Mouse (Mus musculus): ENCODE results near the gene Gm10721.
"Not testable (repeated sequence)": the region's sequence is repeated elsewhere in the genome, so short reads cannot be mapped to it uniquely, and the experiment has no call there.

The Gm10721 gene

DNA sequence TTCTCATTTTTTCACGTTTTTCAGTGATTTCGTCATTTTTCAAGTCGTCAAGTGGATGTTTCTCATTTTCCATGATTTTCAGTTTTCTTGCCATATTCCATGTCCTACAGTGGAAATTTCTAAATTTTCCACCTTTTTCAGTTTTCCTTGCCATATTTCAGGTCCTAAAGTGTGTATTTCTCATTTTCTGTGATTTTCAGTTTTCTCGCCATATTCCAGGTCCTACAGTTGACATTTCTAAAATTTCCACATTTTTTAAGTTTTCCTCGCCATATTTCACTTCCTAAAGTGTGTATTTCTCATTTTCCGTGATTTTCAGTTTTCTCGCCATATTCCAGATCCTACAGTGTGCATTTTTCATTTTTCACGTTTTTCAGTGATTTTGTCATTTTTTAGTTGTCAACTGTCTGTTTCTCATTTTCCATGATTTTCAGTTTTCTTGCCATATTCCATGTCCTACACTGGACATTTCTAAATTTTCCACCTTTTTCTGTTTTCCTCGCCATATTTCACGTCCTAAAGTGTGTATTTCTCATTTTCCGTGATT is at the start of gene Gm10721:
Gm10721 (plus strand) TSS at position 408 of the 547 bp plus-strand sequence.
- DNase-seq (ENCODE audit: low read depth, low spot score), result not testable (repeated sequence)

DNA sequence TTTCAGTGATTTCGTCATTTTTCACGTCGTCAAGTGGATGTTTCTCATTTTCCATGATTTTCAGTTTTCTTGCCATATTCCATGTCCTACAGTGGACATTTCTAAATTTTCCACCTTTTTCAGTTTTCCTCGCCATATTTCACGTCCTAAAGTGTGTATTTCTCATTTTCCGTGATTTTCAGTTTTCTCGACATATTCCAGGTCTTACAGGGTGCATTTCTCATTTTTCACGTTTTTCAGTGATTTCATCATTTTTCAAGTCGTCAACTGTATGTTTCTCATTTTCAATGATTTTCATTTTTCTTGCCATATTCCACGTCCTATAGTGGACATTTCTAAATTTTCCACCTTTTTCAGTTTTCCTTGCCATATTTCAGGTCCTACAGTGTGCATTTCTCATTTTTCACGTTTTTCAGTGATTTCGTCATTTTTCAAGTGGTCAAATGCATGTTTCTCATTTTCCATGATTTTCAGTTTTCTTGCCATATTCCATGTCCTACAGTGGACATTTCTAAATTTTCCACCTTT is 12.4 kb upstream of the Gm10721 start, which contains the start of gene Gm10722:
Gm10722 (plus strand) TSS at position 478 of the 528 bp plus-strand sequence.
- peak; percentile 42 for DNase-seq (ENCODE audit: low read depth, low spot score)

DNA sequence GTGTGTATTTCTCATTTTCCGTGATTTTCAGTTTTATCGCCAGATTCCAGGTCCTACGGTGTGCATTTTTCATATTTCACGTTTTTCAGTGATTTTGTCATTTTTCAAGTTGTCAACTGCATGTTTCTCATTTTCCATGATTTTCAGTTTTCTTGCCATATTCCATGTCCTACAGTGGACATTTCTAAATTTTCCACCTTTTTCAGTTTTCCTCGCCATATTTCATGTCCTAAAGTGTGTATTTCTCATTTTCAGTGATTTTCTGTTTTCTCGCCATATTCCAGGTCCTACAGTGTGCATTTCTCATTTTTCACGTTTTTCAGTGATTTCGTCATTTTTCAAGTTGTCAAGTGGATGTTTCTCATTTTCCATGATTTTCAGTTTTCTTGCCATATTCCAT is 11.9 kb upstream of the Gm10721 start:
- DNase-seq (ENCODE audit: low read depth, low spot score), result not testable (repeated sequence)

- peak; percentile 12 for DNase-seq (ENCODE audit: low read depth, low spot score)
Measured at GRCm38 (mm10) chr9:3001948-3002659, 10.8 kb upstream of the Gm10721 start.

- not testable (repeated sequence) for DNase-seq (ENCODE audit: low read depth, low spot score)
Measured at GRCm38 (mm10) chr9:3002794-3003396, 10.0 kb upstream of the Gm10721 start, which contains the start of gene Gm11168. Gene Gm11168, plus strand, starts transcription at chr9:3003346.

DNA sequence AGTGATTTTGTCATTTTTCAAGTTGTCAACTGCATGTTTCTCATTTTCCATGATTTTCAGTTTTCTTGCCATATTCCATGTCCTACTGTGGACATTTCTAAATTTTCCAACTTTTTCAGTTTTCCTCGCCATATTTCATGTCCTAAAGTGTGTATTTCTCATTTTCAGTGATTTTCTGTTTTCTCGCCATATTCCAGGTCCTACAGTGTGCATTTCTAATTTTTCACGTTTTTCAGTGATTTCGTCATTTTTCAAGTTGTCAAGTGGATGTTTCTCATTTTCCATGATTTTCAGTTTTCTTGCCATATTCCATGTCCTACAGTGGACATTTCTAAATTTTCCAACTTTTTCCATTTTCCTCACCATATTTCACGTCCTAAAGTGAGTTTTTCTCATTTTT is 6.8 kb upstream of the Gm10721 start:
- DNase-seq (ENCODE audit: low read depth, low spot score), result not testable (repeated sequence)

GRCm38 (mm10) chr9:3006636-3007035 is 6.3 kb upstream of the Gm10721 start:
- not testable (repeated sequence) for DNase-seq (ENCODE audit: low read depth, low spot score)

GRCm38 (mm10) chr9:3007272-3007671 is 5.7 kb upstream of the Gm10721 start:
- DNase-seq (ENCODE audit: low read depth, low spot score), result peak; percentile 9

GRCm38 (mm10) chr9:3009331-3009730 is 3.6 kb upstream of the Gm10721 start:
- not testable (repeated sequence) for DNase-seq (ENCODE audit: low read depth, low spot score)

- DNase-seq (ENCODE audit: low read depth, low spot score), result not testable (repeated sequence)
Measured at GRCm38 (mm10) chr9:3012054-3012621, 802 bp upstream of the Gm10721 start.

DNA sequence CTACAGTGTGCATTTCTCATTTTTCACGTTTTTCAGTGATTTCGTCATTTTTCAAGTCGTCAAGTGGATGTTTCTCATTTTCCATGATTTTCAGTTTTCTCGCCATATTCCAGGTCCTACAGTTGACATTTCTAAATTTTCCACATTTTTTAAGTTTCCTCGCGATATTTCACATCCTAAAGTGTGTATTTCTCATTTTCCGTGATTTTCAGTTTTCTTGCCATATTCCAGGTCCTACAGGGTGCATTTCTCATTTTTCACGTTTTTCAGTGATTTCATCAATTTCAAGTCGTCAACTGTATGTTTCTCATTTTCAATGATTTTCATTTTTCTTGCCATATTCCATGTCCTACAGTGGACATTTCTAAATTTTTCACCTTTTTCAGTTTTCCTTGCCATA is 2.4 kb downstream of the Gm10721 start, which contains the start of gene Gm10720:
Gm10720 (plus strand) TSS at position 301 of the 400 bp plus-strand sequence.
- DNase-seq (ENCODE audit: low read depth, low spot score), result not testable (repeated sequence)

DNA sequence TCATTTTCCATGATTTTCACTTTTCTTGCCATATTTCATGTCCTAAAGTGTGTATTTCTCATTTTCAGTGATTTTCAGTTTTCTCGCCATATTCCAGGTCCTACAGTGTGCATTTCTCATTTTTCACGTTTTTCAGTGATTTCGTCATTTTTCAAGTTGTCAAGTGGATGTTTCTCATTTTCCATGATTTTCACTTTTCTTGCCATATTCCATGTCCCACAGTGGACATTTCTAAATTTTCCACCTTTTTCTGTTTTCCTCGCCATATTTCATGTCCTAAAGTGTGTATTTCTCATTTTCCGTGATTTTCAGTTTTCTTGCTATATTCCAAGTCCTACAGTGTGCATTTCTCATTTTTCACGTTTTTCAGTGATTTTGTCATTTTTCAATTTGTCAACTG is 3.0 kb downstream of the Gm10721 start:
- not testable (repeated sequence) for DNase-seq (ENCODE audit: low read depth, low spot score)

- DNase-seq (ENCODE audit: low read depth, low spot score), result not testable (repeated sequence)
Measured at GRCm38 (mm10) chr9:3017108-3017507, 4.2 kb downstream of the Gm10721 start, which contains the start of gene Gm10719. Gene Gm10719, plus strand, starts transcription at chr9:3017408.

GRCm38 (mm10) chr9:3018944-3019343 is 6.0 kb downstream of the Gm10721 start:
- DNase-seq (ENCODE audit: low read depth, low spot score), result not testable (repeated sequence)

DNA sequence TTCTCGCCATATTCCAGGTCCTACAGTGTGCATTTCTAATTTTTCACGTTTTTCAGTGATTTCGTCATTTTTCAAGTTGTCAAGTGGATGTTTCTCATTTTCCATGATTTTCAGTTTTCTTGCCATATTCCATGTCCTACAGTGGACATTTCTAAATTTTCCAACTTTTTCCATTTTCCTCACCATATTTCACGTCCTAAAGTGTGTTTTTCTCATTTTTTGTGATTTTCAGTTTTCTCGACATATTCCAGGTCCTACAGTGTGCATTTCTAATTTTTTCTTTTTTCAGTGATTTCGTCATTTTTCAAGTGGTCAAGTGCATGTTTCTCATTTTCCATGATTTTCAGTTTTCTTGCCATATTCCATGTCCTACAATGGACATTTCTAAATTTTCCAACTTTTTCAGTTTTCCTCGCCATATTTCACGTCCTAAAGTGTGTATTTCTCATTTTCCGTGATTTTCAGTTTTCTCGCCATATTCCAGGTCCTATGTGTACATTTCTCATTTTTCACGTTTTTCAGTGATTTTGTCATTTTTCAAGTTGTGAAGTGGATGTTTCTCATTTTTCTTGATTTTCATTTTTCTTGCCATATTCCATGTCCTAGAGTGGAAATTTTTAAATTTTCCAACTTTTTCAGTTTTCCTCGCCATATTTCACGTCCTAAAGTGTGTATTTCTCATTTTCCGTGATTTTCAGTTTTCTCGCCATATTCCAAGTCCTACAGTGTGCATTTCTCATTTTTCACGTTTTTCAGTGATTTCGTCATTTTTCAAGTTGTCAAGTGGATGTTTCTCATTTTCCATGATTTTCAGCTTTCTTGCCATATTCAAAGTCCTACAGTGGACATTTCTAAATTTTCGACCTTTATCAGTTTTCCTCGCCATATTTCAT is 7.1 kb downstream of the Gm10721 start:
- not testable (repeated sequence) for DNase-seq (ENCODE audit: low read depth, low spot score)

DNA sequence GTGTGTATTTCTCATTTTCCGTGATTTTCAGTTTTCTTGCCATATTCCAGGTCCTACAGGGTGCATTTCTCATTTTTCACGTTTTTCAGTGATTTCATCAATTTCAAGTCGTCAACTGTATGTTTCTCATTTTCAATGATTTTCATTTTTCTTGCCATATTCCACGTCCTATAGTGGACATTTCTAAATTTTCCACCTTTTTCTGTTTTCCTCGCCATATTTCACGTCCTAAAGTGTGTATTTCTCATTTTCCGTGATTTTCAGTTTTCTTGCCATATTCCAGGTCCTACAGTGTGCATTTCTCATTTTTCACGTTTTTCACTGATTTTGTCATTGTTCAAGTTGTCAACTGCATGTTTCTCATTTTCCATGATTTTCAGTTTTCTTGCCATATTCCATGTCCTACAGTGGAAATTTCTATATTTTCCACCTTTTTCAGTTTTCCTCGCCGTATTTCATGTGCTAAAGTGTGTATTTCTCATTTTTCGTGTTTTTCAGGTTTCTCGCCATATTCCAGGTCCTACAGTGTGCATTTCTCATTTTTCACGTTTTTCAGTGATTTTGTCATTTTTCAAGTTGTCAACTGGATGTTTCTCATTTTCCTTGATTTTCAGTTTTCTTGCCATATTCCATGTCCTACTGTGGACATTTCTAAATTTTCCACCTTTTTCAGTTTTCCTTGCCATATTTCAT is 9.5 kb downstream of the Gm10721 start:
- peak; percentile 21 for DNase-seq (ENCODE audit: low read depth, low spot score)

- not testable (repeated sequence) for DNase-seq (ENCODE audit: low read depth, low spot score)
Measured at GRCm38 (mm10) chr9:3023312-3023984, 10.5 kb downstream of the Gm10721 start, which contains the start of gene Gm10718. Gene Gm10718, plus strand, starts transcription at chr9:3023547.

DNA sequence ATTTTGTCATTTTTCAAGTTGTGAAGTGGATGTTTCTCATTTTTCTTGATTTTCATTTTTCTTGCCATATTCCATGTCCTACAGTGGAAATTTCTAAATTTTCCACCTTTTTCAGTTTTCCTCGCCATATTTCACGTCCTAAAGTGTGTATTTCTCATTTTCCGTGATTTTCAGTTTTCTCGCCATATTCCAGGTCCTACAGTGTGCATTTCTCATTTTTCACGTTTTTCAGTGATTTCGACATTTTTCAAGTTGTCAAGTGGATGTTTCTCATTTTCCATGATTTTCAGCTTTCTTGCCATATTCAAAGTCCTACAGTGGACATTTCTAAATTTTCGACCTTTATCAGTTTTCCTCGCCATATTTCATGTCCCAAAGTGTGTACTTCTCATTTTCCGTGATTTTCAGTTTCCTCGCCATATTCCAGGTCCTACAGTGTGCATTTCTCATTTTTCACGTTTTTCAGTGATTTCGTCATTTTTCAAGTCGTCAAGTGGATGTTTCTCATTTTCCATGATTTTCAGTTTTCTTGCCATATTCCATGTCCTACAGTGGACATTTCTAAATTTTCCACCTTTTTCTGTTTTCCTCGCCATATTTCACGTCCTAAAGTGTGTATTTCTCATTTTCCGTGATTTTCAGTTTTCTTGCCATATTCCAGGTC is 11.2 kb downstream of the Gm10721 start:
- not testable (repeated sequence) for DNase-seq (ENCODE audit: low read depth, low spot score)
